Mouse (Mus musculus) right cerebral cortex, postnatal 14 days (tissue): ENCODE data around the gene Rbms1.

Source experiments
- DNase-seq: peaks from one replicate; pipeline ENCODE4 v3.0.0; 2022

The Rbms1 gene

DNA sequence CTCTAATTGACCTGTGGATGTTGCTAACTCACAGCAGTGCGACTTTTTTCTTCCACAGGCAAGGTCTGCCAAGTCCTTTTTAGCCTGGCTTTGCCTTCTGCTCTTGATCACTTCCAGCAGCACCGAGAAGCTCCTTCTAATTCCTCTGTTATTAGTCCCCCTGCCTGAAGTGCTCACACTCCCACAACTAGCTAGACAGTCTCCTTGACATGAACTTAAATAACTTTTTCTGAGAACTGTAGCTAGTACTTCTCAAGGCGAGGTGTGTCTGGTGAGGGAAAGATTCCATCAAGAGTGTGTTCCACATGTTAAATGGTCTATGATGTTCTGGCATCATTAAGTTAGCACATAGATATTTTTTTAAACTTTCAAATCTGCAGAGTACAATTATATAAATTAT lies 256.1 kb downstream of the Rbms1 start:
- DNase-seq, result no peak

DNA sequence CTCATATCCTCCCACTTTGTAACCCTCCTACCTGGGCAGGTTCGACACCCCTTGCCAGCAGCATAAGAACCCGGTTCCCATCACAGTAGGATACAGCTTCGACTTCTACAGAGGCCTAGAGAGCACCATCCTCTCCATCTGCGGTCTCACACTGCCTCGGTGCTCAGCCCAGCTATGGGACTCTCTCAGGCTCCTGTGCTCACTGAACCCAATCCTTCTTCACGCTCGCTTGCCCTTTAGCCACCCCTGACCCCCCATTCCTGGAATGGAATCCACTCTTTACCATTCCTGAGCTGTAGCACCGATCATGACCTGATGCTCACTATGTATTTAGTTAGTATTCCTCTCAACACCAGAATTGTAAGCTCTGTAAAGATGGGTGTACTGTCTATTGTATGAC lies 257.6 kb downstream of the Rbms1 start:
- DNase-seq, result no peak

DNA sequence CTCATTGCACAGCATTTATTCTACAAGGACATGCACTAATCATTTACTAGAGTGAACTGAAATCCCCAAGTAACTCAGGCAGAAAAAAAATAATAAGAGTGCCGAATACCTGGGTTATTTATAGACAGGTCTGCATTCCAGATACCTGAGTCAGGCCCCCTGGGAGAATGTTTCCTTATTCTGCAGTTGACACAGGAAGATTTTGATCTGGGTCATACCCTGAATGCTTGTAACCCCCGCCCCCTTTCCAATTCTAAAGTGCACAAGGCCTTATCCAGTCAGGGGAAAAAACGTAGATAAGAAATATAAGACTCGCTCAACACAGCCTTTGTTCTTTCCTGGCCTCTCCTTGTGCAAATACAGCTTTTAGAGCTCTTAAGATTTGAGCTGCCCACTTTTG lies 259.7 kb downstream of the Rbms1 start:
- no peak for DNase-seq

DNA sequence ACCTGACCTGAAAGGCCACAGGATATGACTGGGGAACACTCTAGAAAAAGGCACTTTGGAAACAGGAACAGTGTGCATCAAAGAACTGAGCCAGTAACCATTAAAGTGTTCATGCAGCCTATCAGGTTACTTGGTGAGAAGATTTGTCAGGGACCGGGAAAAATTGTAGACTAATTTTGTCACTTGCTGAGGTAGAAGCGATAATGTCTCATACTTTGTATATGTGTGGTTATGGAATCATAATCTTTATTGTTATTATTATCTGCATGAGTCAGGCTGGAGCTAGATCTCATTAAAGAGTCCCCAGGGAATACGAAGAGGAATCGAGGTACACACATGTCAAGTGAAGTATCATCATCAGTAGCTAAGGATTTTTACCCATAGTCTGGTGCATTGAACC lies 262.0 kb downstream of the Rbms1 start:
- no peak for DNase-seq
